Mouse (Mus musculus) MEL (cell line): ENCODE results near the gene Hist4h4. TPM values are rescaled to one million over a fixed set of nuclear protein-coding genes. Genes with fewer than 3 reads are reported as not detected.

Experiments used
- DNase-seq: peaks from one replicate; pipeline ENCODE4 v3.0.0; 2011; ENCODE audit warnings: low read depth, low spot score
- H3K27ac ChIP-seq: 2 replicates; pipeline ENCODE4 v1.5.1; 2012; ENCODE audit warnings: low read depth, mild to moderate bottlenecking, control low read depth, low read length, moderate library complexity; ENCODE audit not compliant: control insufficient read depth
- H3K27me3 ChIP-seq, 2 experiments: fragments of 150-350 bp in 1 of 2; sonication (generic) in 1 of 2; 2 replicates each; pipeline ENCODE4 v1.6.1; 2012; ENCODE audit warnings: low read length in 2 of 2, mild to moderate bottlenecking in 2 of 2, improper control_type of control experiment in 1 of 2, moderate library complexity in 1 of 2; ENCODE audit not compliant: insufficient read depth in 2 of 2, control insufficient read depth in 1 of 2
- H3K36me3 ChIP-seq, 2 experiments: 2 replicates each; pipeline ENCODE4 v1.6.1; 2012 to 2014; ENCODE audit warnings: low read length in 2 of 2, improper control_type of control experiment in 1 of 2, inconsistent platforms in 1 of 2, mild to moderate bottlenecking in 1 of 2; ENCODE audit not compliant: insufficient read depth in 2 of 2, control insufficient read depth in 1 of 2
- H3K4me1 ChIP-seq, 2 experiments: fragments of 150-350 bp in 1 of 2; sonication (generic) in 1 of 2; 2 replicates each; pipeline ENCODE4 v1.6.1; 2012; ENCODE audit warnings: low read length in 2 of 2, improper control_type of control experiment in 1 of 2, mild to moderate bottlenecking in 1 of 2; ENCODE audit not compliant: insufficient read depth in 2 of 2, control insufficient read depth in 1 of 2
- H3K4me3 ChIP-seq, 2 experiments: fragments of 150-350 bp in 1 of 2; sonication (generic) in 1 of 2; 2 replicates each; pipeline ENCODE4 v1.5.1; 2012; ENCODE audit warnings: low read depth in 2 of 2, low read length in 2 of 2, mild to moderate bottlenecking in 2 of 2, moderate library complexity in 2 of 2, control low read depth in 1 of 2, improper control_type of control experiment in 1 of 2; ENCODE audit not compliant: control insufficient read depth in 1 of 2, insufficient read depth in 1 of 2
- H3K79me2 ChIP-seq: 2 replicates; pipeline ENCODE4 v1.6.1; 2012; ENCODE audit warnings: mild to moderate bottlenecking, low read length, moderate library complexity; ENCODE audit not compliant: control insufficient read depth, poor library complexity, insufficient read depth
- H3K9ac ChIP-seq: 2 replicates; pipeline ENCODE4 v1.6.1; 2012; ENCODE audit warnings: low read depth, mild to moderate bottlenecking, control low read depth, low read length, moderate library complexity; ENCODE audit not compliant: control insufficient read depth, poor library complexity, severe bottlenecking
- H3K9me3 ChIP-seq: fragments of 150-350 bp; sonication (generic); replicated peaks from 2 replicates; pipeline ENCODE4 v1.6.1; 2012; ENCODE audit warnings: mild to moderate bottlenecking, low read length, improper control_type of control experiment, moderate library complexity; ENCODE audit not compliant: insufficient read depth
- CTCF ChIP-seq, 3 experiments: IDR thresholded peaks in 2 of 3; conservative IDR thresholded peaks in 1 of 3; 2 replicates each; pipeline ENCODE4 v1.5.1; 2011 to 2012; ENCODE audit warnings: low read length in 3 of 3, low read depth in 2 of 3, mild to moderate bottlenecking in 2 of 3, improper control_type of control experiment in 1 of 3, inconsistent platforms in 1 of 3, mixed read lengths in 1 of 3, moderate library complexity in 1 of 3; ENCODE audit not compliant: control insufficient read depth in 1 of 3, insufficient read depth in 1 of 3, poor library complexity in 1 of 3, severe bottlenecking in 1 of 3
- E2F4 ChIP-seq: IDR thresholded peaks from 2 replicates; pipeline ENCODE4 v1.6.1; 2011; ENCODE audit warnings: low read depth, low read length, improper control_type of control experiment, borderline replicate concordance
- GABPA ChIP-seq: IDR thresholded peaks from 2 replicates; pipeline ENCODE4 v1.6.1; 2012; ENCODE audit warnings: low read depth, mild to moderate bottlenecking, inconsistent platforms, low read length, improper control_type of control experiment, moderate library complexity
- GATA1 ChIP-seq: IDR thresholded peaks from 2 replicates; pipeline ENCODE4 v1.6.1; 2011; ENCODE audit warnings: low read depth, low read length, improper control_type of control experiment
- MAFK ChIP-seq: IDR thresholded peaks from 2 replicates; pipeline ENCODE4 v1.6.1; 2011; ENCODE audit warnings: low read depth, mild to moderate bottlenecking, low read length, improper control_type of control experiment, borderline replicate concordance
- POLR2A ChIP-seq, 2 experiments: IDR thresholded peaks; 2 replicates each; pipeline ENCODE4 v1.6.1; 2011 to 2012; ENCODE audit warnings: low read length in 2 of 2, mild to moderate bottlenecking in 2 of 2, control low read depth in 1 of 2, improper control_type of control experiment in 1 of 2, low read depth in 1 of 2, moderate library complexity in 1 of 2; ENCODE audit not compliant: control insufficient read depth in 1 of 2, insufficient read depth in 1 of 2, poor library complexity in 1 of 2
- POLR2AphosphoS2 ChIP-seq: IDR thresholded peaks from 2 replicates; pipeline ENCODE4 v1.6.1; 2011; ENCODE audit warnings: low read length, improper control_type of control experiment
- SMC3 ChIP-seq: IDR thresholded peaks from 2 replicates; pipeline ENCODE4 v1.6.1; 2011; ENCODE audit warnings: low read depth, low read length, improper control_type of control experiment
- TBP ChIP-seq: IDR thresholded peaks from 2 replicates; pipeline ENCODE4 v1.8.0; 2011; ENCODE audit warnings: low read depth, low read length, improper control_type of control experiment
- USF2 ChIP-seq, 2 experiments: IDR thresholded peaks; 2 replicates each; pipeline ENCODE4 v1.6.1; 2011 to 2012; ENCODE audit warnings: improper control_type of control experiment in 2 of 2, low read length in 2 of 2, borderline replicate concordance in 1 of 2, inconsistent platforms in 1 of 2, low read depth in 1 of 2, mild to moderate bottlenecking in 1 of 2; ENCODE audit not compliant: insufficient read depth in 1 of 2
- ZKSCAN1 ChIP-seq: IDR thresholded peaks from 2 replicates; pipeline ENCODE4 v1.6.1; 2012; ENCODE audit warnings: low read depth, mild to moderate bottlenecking, inconsistent platforms, low read length, improper control_type of control experiment, moderate library complexity
- polyA plus RNA-seq, 2 experiments: library from polyadenylated mRNA; stranded (reverse) in 1 of 2; unstranded in 1 of 2; fragments of >175 nt in 1 of 2; fragments of >200 nt in 1 of 2; gene quantifications; 2 replicates each; pipeline versions ENCODE4 v1.2.1 to v1.2.4; 2012; ENCODE audit warnings: low replicate concordance in 2 of 2, low read depth in 1 of 2; ENCODE audit not compliant: insufficient read length in 2 of 2, insufficient read depth in 1 of 2, missing spikeins in 1 of 2
- total RNA-seq: library from RNA; depleted of rRNA; stranded (reverse); fragments of 300-350 nt; gene quantifications from 2 replicates; pipeline ENCODE4 v1.2.3, GENCODE M21; 2012

Hist4h4 gene
- total and polyA plus RNA-seq, 3 experiments = 1.1 to 306 TPM; not detected in 1

DNA sequence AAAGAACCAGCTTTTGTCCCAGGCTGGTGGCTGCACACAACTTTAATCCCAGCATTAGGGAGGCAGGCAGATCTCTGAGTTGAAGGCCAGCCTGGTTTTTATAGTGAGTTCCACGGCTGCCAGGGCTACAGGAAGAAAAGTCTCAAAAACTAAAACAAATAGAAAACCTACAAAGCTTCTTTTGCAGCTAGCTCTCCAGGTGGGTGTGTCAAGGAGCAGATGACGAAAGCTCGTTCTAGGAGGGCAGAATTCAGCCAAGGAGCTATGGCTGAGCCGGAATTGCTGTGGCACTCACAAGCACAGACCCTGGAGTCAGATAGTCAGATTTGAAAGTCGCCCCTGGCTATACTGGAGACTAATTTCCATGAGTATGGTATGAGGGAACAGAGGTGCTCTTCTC, 2.6 kb upstream of the Hist4h4 start:
- no peak overlapping the region for H3K4me3 ChIP-seq
- no peaks in the 10 kb centered on the region for H3K9me3 ChIP-seq
- peaks cover 0 to 23% of the 10 kb centered on the region in 2 experiments; a peak in 3 of 4 replicates for H3K36me3 ChIP-seq
- DNase-seq = no peak
- H3K27me3 ChIP-seq = no peaks in the 10 kb centered on the region
- no peak overlapping the region for H3K27ac ChIP-seq
- H3K79me2 ChIP-seq = peaks cover 24% of the 10 kb centered on the region
- TF ChIP-seq POLR2AphosphoS2 (no peak), CTCF (IDR thresholded peaks at IDR 0.05 in 2 of 3, conservative IDR thresholded peaks at IDR 0.05 in 1 of 3; ENCODE audit: control insufficient read depth in 1 of 3, insufficient read depth in 1 of 3, low read depth in 2 of 3, low read length in 3 of 3, poor library complexity in 1 of 3, severe bottlenecking in 1 of 3) (no peak), SMC3 (no peak), USF2 (IDR thresholded peaks at IDR 0.05; ENCODE audit: borderline replicate concordance in 1 of 2, insufficient read depth in 1 of 2, low read depth in 1 of 2, low read length in 2 of 2) (no peak), E2F4 (no peak), ZKSCAN1 (no peak)
- TF ChIP-seq, all 39 proteins: peak for 0
- H3K9ac ChIP-seq = no peak overlapping the region
- peaks cover 0 to 16% of the 10 kb centered on the region in 2 experiments; a peak in 3 of 4 replicates for H3K4me1 ChIP-seq

DNA sequence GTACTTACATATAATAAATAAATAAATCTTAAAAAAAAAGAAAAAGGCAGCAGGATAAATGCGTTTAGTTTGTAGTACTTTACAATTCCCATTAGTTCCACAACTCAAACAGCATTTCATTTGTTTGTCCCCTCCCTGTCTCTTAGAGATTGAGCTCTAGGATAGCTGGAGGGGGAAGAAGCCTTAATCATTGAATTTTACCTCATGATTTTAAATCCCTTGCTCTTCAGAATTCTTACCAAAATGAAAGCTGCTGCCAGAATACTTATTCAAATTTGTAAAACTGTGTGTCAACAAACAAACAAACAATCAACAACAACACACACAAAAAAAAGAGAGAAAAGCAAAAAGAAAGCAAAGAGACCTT, 1.2 kb upstream of the Hist4h4 start:
- H3K9me3 ChIP-seq = no peaks in the 10 kb centered on the region
- TF ChIP-seq TBP = peak; percentile 13; the same call in 1 of the 2 replicates
- TF ChIP-seq POLR2A (IDR thresholded peaks at IDR 0.05; ENCODE audit: control insufficient read depth in 1 of 2, insufficient read depth in 1 of 2, low read depth in 1 of 2, low read length in 2 of 2, poor library complexity in 1 of 2) = no peak
- H3K27ac ChIP-seq = peak overlapping the region; percentile 46; the same call in 1 of the 2 replicates
- DNase-seq = peak; percentile 61
- peaks cover 22% of the 10 kb centered on the region for H3K79me2 ChIP-seq
- peaks cover 0 to 23% of the 10 kb centered on the region in 2 experiments; a peak in 3 of 4 replicates for H3K36me3 ChIP-seq
- H3K9ac ChIP-seq = peak overlapping the region; percentile 49
- H3K4me3 ChIP-seq = peak overlapping the region; percentile 3 to 46; a peak in 3 of 4 replicates
- no peaks in the 10 kb centered on the region for H3K27me3 ChIP-seq
- peaks cover 0 to 14% of the 10 kb centered on the region in 2 experiments; a peak in 3 of 4 replicates for H3K4me1 ChIP-seq

DNA sequence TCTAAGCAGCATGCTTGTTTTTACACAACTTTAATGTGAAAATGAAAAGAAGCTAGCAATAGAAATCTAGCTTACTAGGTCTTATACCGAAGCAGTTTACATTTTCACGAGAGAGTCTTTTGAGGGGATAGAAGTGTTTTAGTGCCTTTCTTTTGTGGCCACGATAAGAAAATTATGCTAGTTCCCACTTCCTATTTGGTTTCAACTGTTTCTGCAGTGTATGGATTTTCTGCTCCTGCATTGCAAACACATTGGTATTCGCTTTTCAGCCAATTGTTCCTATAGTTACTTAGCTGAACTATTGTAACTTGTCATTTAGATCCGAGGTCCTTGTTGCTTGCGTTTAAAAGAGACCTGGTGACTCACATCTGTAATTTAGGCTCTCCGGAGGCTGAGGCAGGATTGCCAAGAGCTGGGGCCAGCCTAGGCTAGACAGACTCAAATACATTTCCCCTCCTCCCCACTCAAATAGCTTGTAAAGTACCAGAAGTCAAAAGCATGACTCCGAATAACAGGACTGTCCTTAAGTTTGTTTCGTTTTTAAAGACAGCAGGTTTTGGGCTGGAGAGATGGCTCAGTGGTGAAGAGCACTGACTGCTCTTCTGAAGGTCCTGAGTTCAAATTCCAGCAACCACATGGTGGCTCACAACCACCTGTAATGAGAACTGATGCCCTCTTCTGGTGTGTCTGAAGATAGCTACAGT, 642 bp upstream of the Hist4h4 start:
- Histone ChIP-seq H3K9me3 (no peaks in the 10 kb centered on the region), H3K9ac (peak overlapping the region; percentile 60), H3K27me3 (no peaks in the 10 kb centered on the region), H3K4me1 (peaks cover 0 to 8% of the 10 kb centered on the region in 2 experiments; a peak in 3 of 4 replicates), H3K4me3 (peak overlapping the region; percentile 7 to 33), H3K36me3 (peaks cover 0 to 17% of the 10 kb centered on the region in 2 experiments; a peak in 2 of 4 replicates), H3K27ac (peak overlapping the region; percentile 99), H3K79me2 (peaks cover 17% of the 10 kb centered on the region)
- DNase-seq = peak; percentile 90
- peak; percentile 89 for TF ChIP-seq TBP
- TF ChIP-seq GATA1 = peak; percentile 71
- TF ChIP-seq GABPA = no peak
- TF ChIP-seq MAFK = no peak
